Mouse (Mus musculus): ENCODE measurements around the gene Gpr146. TPM values are rescaled to one million over a fixed set of nuclear protein-coding genes. Genes with fewer than 3 reads are reported as not detected.

The Gpr146 gene
- polyA plus RNA-seq, 1 experiment from 2014 or later, result 1.7 TPM

GRCm38 (mm10) chr5:139344687-139345363, 32.7 kb upstream of the Gpr146 start:
- Histone ChIP-seq H3K4me3 (replicated peaks) (peak overlapping the region; percentile 75), H3K27me3 (0 out of 2 replicates have a peak, but pooled peaks cover 7% of the 10 kb centered on the region), H3K27ac (peak overlapping the region; percentile 80), H3K9me3 (no peaks in the 10 kb centered on the region), H3K9ac (replicated peaks) (peak overlapping the region; percentile 88), H3K36me3 (peaks cover 29% of the 10 kb centered on the region), H3K4me1 (replicated peaks) (peaks cover 24% of the 10 kb centered on the region), H3K4me2 (replicated peaks) (peak overlapping the region; percentile 96)
- peak; percentile 90 for ATAC-seq
- WGBS, result under 1% methylated on average over 33 of the region's 33 CpGs

GRCm38 (mm10) chr5:139345364-139345714, 32.2 kb upstream of the Gpr146 start:
- H3K36me3 ChIP-seq, result peaks cover 24% of the 10 kb centered on the region

GRCm38 (mm10) chr5:139347225-139347624, 30.3 kb upstream of the Gpr146 start:
- no peak for ATAC-seq
- peaks cover 8% of the 10 kb centered on the region for H3K36me3 ChIP-seq
- H3K4me2 ChIP-seq (replicated peaks), result no peak overlapping the region
- H3K4me3 ChIP-seq (replicated peaks), result no peak overlapping the region
- 0 out of 2 replicates have a peak, but pooled peaks cover 12% of the 10 kb centered on the region for H3K27me3 ChIP-seq
- no peak overlapping the region for H3K27ac ChIP-seq
- WGBS, result 54% methylated on average over 1 of the region's 1 CpGs
- peaks cover 33% of the 10 kb centered on the region for H3K4me1 ChIP-seq (replicated peaks)
- H3K9ac ChIP-seq (replicated peaks), result 0 out of 2 replicates have a peak overlapping the region, but pooled peaks have one; percentile 3
- H3K9me3 ChIP-seq, result no peaks in the 10 kb centered on the region

More at GRCm38 (mm10) chr5:139345364-139345714, 32.2 kb upstream of the Gpr146 start:
- peak overlapping the region; percentile 75 for H3K4me3 ChIP-seq (replicated peaks)
- 0 out of 2 replicates have a peak overlapping the region, but pooled peaks have one; percentile 20 for H3K9ac ChIP-seq (replicated peaks)
- no peaks in the 10 kb centered on the region for H3K9me3 ChIP-seq
- H3K27ac ChIP-seq, result no peak overlapping the region
- peak overlapping the region; percentile 96 for H3K4me2 ChIP-seq (replicated peaks)
- 9% methylated on average over 5 of the region's 5 CpGs for WGBS
- H3K4me1 ChIP-seq (replicated peaks), result peaks cover 24% of the 10 kb centered on the region
- H3K27me3 ChIP-seq, result 0 out of 2 replicates have a peak, but pooled peaks cover 7% of the 10 kb centered on the region
- peak; percentile 53 for ATAC-seq

DNA sequence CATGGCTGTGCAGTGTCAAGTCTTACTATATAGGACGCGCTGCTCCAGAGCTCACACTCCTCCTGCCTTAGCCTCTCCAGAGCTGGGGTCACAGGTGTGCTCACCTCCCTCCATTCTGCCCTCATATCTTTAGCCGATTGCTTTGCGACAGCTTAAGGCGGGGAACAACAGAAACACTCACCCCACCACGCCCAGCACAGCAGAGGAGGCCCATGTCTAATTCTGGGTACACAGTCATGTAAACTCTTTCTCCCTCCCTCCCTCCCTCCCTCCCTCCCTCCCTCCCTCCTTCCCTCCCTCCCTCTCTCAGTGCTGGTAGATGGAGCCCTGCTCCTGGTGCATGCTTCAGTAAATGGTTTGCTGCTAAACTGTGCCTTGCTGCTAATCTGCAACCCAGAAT, 27.8 kb upstream of the Gpr146 start:
- whole genome bisulfite sequencing, result 78% methylated on average over 6 of the region's 6 CpGs

DNA sequence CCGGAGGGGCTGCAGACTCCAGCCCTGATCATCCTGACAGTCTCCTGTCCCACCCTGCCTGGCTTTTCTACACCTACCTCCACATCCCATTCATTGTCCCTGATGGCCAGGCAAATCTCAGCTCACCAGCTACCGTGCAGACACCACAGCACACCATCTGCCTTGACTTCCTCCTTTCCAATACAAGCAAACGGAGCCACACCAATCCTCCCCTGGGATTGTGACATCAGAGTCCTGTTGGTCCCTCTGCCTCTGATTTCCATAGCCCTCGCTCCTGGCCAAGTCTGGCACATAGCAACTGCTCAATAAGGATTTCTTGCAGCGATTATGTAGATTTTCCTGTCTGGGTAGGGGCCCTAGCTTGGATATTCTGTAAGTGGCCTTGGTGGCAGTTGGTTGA, 26.4 kb upstream of the Gpr146 start, which contains the start of gene Cox19:
Gene Cox19, minus strand, starts transcription at position 285 of the 400 bp plus-strand sequence.
- Histone ChIP-seq H3K9me3 (no peaks in the 10 kb centered on the region), H3K9ac (replicated peaks) (peak within 1 kb of the TSS; percentile 36)

More for the DNA sequence above, 27.8 kb upstream of the Gpr146 start:
- Histone ChIP-seq H3K4me1 (replicated peaks) (peaks cover 16% of the 10 kb centered on the region), H3K4me2 (replicated peaks) (no peak overlapping the region), H3K36me3 (no peaks in the 10 kb centered on the region), H3K9ac (replicated peaks) (no peak overlapping the region), H3K4me3 (replicated peaks) (no peak overlapping the region), H3K27ac (no peak overlapping the region), H3K27me3 (peaks cover 15% of the 10 kb centered on the region; the same call in 1 of the 2 replicates), H3K9me3 (no peaks in the 10 kb centered on the region)
- no peak for ATAC-seq

GRCm38 (mm10) chr5:139351628-139352027, 25.9 kb upstream of the Gpr146 start:
- Histone ChIP-seq H3K36me3 (no peaks in the 10 kb centered on the region), H3K4me3 (replicated peaks) (no peak overlapping the region), H3K4me1 (replicated peaks) (peaks cover 11% of the 10 kb centered on the region), H3K27me3 (peaks cover 11% of the 10 kb centered on the region; the same call in 1 of the 2 replicates), H3K4me2 (replicated peaks) (no peak overlapping the region), H3K9me3 (no peaks in the 10 kb centered on the region), H3K27ac (no peak overlapping the region), H3K9ac (replicated peaks) (peak overlapping the region; percentile 36; the same call in 1 of the 2 replicates)
- ATAC-seq, result no peak
- WGBS, result 33% methylated on average over 8 of the region's 8 CpGs

More for the DNA sequence above, 26.4 kb upstream of the Gpr146 start, which contains the start of gene Cox19:
- WGBS, result 52% methylated on average over 5 of the region's 5 CpGs
- Histone ChIP-seq H3K4me2 (replicated peaks) (no peak within 1 kb of the TSS), H3K27ac (no peak within 1 kb of the TSS), H3K4me1 (replicated peaks) (peaks cover 11% of the 10 kb centered on the region), H3K36me3 (no peaks in the 10 kb centered on the region), H3K4me3 (replicated peaks) (no peak within 1 kb of the TSS), H3K27me3 (peaks cover 15% of the 10 kb centered on the region; the same call in 1 of the 2 replicates)
- ATAC-seq, result no peak

- peaks cover 9% of the 10 kb centered on the region for H3K4me1 ChIP-seq (replicated peaks)
- WGBS, result 68% methylated on average over 6 of the region's 6 CpGs
- no peaks in the 10 kb centered on the region for H3K9me3 ChIP-seq
- ATAC-seq, result no peak
- no peak within 1 kb of the TSS for H3K27ac ChIP-seq
- no peak within 1 kb of the TSS for H3K4me2 ChIP-seq (replicated peaks)
- H3K36me3 ChIP-seq, result no peaks in the 10 kb centered on the region
- H3K27me3 ChIP-seq, result peaks cover 7% of the 10 kb centered on the region; the same call in 1 of the 2 replicates
- no peak within 1 kb of the TSS for H3K4me3 ChIP-seq (replicated peaks)
- peak within 1 kb of the TSS; percentile 36; the same call in 1 of the 2 replicates for H3K9ac ChIP-seq (replicated peaks)
Observed at GRCm38 (mm10) chr5:139352317-139352716, 25.2 kb upstream of the Gpr146 start, which contains the start of gene Cyp2w1. TSS of gene Cyp2w1 (plus strand) at chr5:139352617.

DNA sequence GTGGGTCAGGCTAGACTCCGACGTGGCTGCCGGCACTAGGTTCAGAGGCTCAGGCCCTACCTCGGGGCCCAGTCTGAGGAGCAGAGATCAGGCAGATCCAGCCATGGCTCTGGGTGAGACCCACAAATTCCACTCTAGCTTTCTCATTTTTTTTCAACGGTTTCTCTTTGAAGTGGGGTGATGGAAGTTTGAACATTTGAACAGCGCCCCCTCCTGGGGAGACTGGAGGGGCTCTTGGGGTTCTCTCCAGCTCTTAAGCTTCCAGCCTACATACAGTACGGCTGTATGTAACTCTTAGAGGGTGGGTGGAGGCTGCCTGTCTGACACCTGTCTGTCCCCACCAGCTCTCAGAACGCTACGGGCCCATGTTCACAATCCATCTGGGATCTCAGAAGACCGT, 24.0 kb upstream of the Gpr146 start:
- 63% methylated on average over 10 of the region's 10 CpGs for WGBS
- no peak overlapping the region for H3K4me3 ChIP-seq (replicated peaks)
- H3K27me3 ChIP-seq, result peaks cover 7% of the 10 kb centered on the region; the same call in 1 of the 2 replicates

GRCm38 (mm10) chr5:139353946-139354345, 23.6 kb upstream of the Gpr146 start:
- Histone ChIP-seq H3K4me3 (replicated peaks) (no peak overlapping the region), H3K36me3 (no peaks in the 10 kb centered on the region), H3K4me1 (replicated peaks) (peaks cover 9% of the 10 kb centered on the region), H3K9me3 (no peaks in the 10 kb centered on the region), H3K9ac (replicated peaks) (no peak overlapping the region), H3K27me3 (peaks cover 7% of the 10 kb centered on the region; the same call in 1 of the 2 replicates), H3K27ac (no peak overlapping the region), H3K4me2 (replicated peaks) (no peak overlapping the region)
- WGBS, result 86% methylated on average over 11 of the region's 11 CpGs
- ATAC-seq, result no peak

More for the DNA sequence above, 24.0 kb upstream of the Gpr146 start:
- no peaks in the 10 kb centered on the region for H3K36me3 ChIP-seq
- no peak overlapping the region for H3K27ac ChIP-seq
- no peaks in the 10 kb centered on the region for H3K9me3 ChIP-seq
- peaks cover 9% of the 10 kb centered on the region for H3K4me1 ChIP-seq (replicated peaks)
- H3K4me2 ChIP-seq (replicated peaks), result no peak overlapping the region
- ATAC-seq, result no peak
- H3K9ac ChIP-seq (replicated peaks), result no peak overlapping the region

DNA sequence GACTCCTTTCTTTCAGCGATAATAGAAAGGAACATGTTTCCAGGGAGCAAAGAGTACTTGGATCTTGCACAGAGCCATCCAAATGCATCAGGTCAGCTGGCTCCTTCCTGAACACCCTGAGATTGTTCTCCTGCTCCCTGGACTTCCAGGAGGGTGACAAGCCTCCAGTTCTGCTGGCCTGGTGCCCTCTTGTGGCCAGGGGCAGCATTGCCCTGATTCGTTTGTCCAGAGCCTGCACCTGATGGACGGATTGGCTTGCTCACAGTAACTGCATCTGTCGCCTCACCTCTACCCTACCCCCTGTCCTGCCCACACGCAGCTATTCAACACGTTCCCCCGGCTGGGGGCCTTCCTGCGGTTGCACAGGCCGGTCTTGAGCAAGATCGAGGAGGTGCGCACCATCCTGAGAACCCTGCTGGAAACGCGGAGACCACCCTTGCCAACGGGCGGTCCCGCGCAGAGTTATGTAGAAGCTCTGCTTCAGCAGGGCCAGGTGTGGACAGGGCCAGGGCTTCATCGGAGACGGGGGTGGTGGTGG, 22.2 kb upstream of the Gpr146 start:
- H3K27ac ChIP-seq, result no peak overlapping the region

DNA sequence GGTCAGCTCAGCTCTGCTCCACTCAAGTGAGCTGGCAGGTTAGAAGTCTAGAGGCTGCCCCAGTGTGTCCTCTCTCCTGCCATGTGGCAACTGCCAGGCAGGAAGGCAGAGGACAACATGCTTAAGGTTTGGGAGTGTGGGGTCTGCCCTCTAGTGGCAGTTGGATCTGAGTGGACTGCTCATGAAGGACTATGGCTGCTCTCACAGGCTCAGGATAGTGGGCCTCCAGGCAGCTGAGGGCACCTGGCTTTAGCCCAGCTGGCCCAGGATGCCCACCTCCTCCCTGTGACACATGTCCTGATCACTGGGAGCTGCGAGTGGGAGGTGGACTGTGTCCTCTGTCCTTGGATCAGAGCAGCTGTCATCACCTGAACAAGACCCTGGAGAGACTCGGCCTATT, 18.8 kb upstream of the Gpr146 start:
- no peak for ATAC-seq
- H3K4me2 ChIP-seq (replicated peaks), result no peak overlapping the region
- H3K4me3 ChIP-seq (replicated peaks), result no peak overlapping the region
- H3K36me3 ChIP-seq, result peaks cover 17% of the 10 kb centered on the region; the same call in 1 of the 2 replicates
- no peak overlapping the region for H3K27ac ChIP-seq
- no peaks in the 10 kb centered on the region for H3K9me3 ChIP-seq
- 85% methylated on average over 2 of the region's 2 CpGs for WGBS
- H3K4me1 ChIP-seq (replicated peaks), result no peaks in the 10 kb centered on the region
- no peak overlapping the region for H3K9ac ChIP-seq (replicated peaks)
- no peaks in the 10 kb centered on the region for H3K27me3 ChIP-seq

More for the DNA sequence above, 22.2 kb upstream of the Gpr146 start:
- H3K4me2 ChIP-seq (replicated peaks), result no peak overlapping the region
- peaks cover 9% of the 10 kb centered on the region for H3K4me1 ChIP-seq (replicated peaks)
- 33% methylated on average over 19 of the region's 19 CpGs for WGBS
- ATAC-seq, result peak; percentile 21; the same call in 1 of the 2 replicates
- no peaks in the 10 kb centered on the region for H3K9me3 ChIP-seq
- peaks cover 2% of the 10 kb centered on the region; the same call in 1 of the 2 replicates for H3K36me3 ChIP-seq
- no peak overlapping the region for H3K9ac ChIP-seq (replicated peaks)
- no peak overlapping the region for H3K4me3 ChIP-seq (replicated peaks)
- H3K27me3 ChIP-seq, result peaks cover 7% of the 10 kb centered on the region; the same call in 1 of the 2 replicates

- Histone ChIP-seq H3K27me3 (no peaks in the 10 kb centered on the region), H3K4me1 (replicated peaks) (peaks cover under 1% of the 10 kb centered on the region; the same call in 1 of the 2 replicates)
- ATAC-seq, result no peak
Observed at GRCm38 (mm10) chr5:139359244-139359643, 18.3 kb upstream of the Gpr146 start.

More at GRCm38 (mm10) chr5:139359244-139359643, 18.3 kb upstream of the Gpr146 start:
- Histone ChIP-seq H3K36me3 (peaks cover 17% of the 10 kb centered on the region; the same call in 1 of the 2 replicates), H3K9ac (replicated peaks) (no peak overlapping the region), H3K4me3 (replicated peaks) (no peak overlapping the region), H3K4me2 (replicated peaks) (no peak overlapping the region), H3K27ac (no peak overlapping the region), H3K9me3 (no peaks in the 10 kb centered on the region)
- WGBS, result 96% methylated on average over 5 of the region's 5 CpGs
